Mouse (Mus musculus): Measurements from ENCODE around the gene Gm17655.
A peak's percentile ranks its signal among the peaks of the same experiment; 100 is the strongest.
"Not testable (repeated sequence)": the region's sequence is repeated elsewhere in the genome, so short reads cannot be mapped to it uniquely, and the experiment has no call there.

Gm17655 gene

DNA sequence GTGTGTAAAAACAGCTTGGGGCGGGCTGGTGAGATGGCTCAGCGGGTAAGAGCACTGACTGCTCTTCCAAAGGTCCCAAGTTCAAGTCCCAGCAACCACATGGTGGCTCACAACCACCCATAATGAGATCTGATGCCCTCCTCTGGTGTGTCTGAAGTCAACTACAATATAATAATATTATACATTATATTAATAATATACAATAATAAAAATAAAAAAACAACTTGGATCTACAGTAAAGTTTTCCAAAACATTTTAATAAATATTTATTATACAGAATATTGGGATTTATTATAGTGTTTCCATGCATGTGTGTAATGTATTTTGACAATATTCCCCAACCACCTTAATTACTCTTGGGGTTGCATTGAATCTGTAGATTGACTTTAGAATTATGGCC lies at the start of gene Gm17655:
Gene Gm17655, minus strand, starts transcription at position 101 of the 400 bp plus-strand sequence.
- not testable (repeated sequence) for DNase-seq

DNA sequence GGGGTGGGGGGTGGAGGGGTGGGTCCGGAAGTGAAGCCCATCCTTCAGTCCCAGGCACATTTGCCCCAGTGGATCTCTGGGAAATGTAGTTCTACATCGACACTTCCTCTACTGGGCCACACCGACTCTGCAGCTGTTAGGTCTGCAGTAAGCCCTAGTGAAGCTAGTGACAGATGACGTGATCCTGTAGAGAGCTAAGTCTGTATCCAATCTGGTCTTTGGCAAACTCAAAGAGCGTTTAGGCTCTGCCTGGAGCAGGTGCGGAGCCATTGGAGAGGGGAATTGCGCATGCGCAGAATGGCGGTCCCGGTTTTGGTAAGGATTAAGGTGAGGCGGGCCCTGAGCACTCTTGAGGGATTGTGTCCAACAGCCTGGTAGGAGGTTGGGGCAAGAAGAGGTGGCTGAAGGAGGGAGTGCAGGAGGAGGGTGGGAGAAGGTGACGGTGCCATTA lies 37.7 kb upstream of the Gm17655 start, which contains the start of gene Zfp605:
Gene Zfp605, plus strand, starts transcription at position 102 of the 451 bp plus-strand sequence.
- DNase-seq = peak; percentile 89

DNA sequence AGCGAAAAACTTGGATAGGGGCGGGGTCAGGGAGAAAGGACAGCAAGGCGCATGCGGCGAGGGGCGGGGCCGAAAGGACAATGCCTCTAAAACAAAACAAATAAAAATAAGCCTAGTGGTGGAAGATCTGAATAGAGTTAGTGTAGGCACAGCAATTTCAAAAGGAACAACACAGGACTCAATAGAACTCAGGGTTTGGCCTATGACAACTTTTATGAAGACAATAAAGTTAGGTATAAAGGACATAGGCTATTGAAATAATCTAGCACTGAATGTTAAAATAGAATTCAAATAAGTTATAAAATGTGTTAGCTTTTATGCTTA lies 36.0 kb upstream of the Gm17655 start:
- no peak for DNase-seq

DNA sequence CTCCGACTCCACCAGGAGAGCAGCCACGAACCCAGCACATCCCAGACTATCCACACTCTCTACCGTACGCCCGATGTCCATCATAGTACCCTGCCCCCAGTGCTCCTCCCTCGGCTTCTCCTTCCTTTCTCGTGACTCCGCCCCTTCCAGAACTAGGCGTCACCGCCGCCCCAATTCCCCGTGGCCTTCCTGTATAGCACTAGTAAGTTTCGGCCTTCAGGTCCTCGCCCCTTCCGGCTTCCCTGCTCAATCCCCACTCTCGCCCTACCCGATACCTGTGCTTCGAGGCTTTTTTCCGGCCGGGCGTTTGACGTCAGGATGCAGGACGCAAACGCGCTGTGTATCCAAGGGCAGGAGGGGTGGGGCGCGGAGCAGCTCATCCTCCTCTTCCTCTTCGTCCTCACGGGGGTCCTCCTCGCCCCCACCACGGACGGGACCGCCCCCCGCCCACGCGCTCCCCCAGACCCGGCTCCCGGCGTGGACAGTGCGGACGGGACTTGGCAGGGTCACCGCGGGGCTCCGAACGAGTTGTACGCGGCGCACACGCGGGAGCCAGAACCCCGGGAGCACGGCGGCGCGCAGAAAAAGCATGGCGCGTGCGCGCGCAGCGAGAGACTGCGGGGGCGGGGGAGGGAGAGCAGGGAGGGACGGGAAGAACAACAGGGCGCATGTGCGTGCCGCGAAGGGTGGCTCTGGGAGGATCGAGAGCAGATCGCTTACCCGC lies 35.4 kb upstream of the Gm17655 start, which contains the start of gene Gtpbp6:
Gene Gtpbp6, minus strand, starts transcription at position 617 of the 724 bp plus-strand sequence.
- DNase-seq = peak; percentile 98

DNA sequence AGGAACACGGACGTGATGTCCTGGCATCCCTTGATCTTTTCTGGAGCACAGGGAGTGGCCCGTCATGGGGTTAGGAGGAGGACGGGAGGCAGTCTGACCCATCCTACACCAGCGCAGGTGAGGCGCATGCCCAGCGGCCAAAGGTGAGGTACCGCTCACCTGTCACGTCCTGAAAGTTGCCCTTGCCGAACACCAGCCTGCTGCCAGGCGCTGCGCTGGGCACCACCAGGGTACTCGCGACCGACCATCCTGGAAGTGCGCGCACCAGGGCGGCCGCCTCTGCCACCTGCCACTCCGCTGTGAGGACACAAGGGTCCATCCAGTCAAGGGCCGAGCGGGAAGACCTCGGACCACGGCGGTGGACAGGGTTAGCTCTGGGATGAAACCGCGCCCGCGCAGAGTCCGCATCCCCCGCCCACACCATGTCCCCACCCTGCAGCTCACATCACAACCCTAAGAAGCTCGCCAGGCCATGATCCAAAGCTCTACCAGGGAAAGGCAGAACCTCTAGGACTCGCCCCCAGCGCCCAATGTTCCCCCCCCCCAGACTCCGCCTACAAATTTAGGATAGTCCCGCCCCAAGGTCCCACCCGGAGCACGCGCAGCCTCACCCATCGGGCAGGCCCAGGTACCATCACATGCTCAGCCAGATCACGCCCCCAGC lies 34.7 kb upstream of the Gm17655 start:
- DNase-seq = peak; percentile 47

DNA sequence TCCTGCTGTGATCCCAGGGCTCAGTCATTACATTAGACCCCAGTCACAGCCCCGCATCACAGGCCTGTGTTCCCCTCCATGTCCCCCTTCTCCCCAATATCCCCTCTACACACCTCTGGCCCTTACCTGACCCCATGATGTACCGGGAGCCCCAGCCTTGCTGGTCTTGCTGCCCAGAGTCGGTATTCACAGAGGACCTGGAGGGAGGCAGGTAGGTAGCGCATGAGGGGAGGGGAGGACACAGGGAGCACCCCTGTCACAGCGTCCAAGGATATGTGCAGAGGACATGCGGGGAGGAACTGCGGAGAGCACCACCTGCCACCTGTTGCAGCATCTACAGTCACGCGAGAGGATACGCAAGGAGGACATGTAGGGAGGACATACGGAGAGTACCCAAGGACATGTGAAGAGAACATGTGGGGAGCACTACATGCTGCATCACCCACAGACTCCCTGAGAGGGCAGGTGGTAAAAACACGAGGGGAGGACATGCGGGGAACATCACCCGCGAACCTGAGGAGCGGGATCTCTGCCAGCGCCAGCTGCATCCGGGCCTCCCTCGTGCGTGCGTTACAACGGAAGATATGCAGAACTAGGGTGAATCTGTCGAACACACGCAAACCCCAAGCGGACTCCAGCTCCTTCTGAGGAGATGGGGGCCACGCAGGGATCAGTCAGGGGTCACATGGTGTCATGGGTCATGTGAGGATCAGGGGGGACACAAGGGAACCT lies 34.0 kb upstream of the Gm17655 start:
- DNase-seq = no peak

DNA sequence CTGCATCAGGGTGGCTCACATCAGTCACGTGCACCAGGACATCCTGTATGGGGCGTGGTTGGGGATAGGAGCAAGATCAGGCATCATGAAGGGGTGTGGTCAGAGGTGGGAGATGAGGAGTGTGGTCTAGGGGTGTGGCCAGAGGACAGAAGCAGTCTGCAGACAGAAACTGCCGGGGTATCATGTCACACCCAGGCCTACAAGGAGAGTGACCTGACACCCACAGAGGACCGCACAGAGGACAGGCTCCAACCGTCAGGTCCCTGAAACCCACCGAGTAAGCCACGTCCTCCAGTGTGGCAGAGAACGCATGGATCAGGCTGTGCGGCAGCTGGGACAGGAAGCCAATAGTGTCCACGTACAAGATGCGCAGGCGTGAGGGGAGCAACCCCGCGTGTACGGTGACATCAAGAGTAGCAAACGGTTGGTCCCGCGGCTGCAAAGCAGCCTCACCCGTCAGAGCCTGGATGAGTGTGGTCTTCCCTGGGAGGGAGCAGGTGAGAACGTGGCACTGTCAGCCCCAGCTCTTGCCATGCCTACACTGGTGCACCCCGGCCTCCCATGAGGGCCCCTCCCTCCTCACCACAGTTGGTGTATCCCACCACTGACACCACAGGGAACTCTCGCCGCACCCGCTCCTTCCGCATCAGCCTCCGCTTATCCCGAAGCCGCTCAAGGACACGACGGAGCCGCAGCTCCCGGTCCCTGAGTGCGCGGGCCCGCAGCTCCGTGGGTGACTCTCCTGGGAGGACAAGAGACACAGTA lies 32.5 kb upstream of the Gm17655 start:
- peak; percentile 9 for DNase-seq

DNA sequence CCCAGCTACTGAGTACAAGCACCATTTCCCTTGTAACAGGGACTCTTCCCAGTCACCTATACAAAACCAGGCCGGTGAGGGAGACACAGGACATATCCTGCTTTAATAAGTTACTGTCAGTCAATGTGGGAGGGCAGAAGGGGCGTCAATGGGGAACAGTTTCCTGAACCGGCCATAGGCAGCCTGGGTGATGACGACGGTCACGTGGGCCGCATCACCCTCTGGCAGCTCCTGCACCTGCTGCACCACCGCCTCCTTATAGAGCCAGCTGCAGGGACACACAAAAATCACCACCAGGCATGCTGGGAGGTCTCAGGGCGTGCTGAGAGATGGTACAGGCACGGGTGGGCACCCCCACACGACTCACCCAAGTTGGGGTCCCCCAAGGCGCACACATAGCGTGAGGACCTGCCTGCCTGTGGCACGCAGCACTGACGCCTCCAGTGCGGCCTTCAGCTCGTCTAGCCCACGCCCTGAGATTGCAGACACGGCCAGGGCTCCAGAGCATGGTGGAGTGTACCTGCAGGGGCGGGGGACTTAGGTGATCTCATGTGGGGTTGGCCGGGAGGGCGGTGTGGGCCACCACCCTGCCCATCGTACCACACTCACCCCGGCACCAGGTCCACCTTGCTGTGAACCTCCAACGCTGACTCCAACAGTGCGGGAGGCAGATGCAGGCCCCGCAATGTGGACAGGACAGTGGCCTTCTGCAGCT lies 31.7 kb upstream of the Gm17655 start:
- DNase-seq = peak; percentile 6

DNA sequence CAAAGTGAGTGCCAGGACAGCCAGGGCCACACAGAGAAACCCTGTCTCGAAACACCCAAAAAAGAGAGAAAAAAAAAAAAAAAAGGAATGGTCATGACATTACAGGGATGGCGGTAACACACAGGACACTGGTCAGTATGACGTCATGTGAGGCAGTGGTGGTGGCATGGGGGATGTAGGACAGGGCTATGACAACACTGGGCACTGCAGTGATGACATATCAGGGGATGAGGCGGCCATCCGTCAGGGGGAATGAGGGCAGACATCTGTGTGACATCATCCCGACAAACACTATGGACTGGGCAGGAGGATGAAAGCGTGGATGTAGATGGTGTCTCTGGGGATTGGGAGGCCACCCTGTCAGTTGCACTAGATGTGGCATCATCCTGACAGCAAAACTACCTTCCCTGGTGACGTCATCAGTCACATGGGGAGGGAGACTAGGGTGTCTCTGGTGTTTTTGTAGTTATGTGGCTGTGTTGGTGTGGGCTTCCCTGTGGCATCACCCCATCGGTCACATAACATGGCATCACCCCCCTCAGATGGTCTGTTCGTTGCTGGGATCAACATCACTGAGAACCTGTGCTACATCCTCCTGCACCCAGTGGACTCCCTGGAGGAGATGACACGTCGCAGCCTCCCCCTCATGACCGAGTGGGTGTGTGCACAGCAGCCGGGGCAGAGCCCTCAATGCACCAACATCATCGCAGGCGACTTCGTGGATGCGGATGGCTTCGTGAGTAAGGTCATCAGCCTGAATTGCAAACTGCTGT lies 30.7 kb upstream of the Gm17655 start:
- peak; percentile 6 for DNase-seq

DNA sequence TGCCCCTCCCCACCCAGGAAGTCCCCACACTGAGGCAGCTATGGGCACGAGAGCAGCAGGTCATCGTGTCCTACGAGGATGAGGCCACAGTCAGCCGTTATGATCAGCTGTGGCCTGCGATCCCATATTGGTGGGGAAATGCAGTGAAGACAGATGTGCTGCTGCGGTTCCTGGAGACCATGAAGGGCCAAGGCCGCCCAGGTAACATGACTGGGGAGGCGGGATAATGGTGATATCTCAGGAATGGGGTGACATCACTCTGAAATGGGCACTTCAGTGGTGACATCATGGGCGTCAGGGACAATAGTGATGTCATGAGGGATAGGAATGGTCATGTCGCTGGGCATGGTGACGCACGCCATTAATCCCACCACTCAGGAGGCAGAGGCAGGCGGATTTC lies 30.1 kb upstream of the Gm17655 start:
- DNase-seq = no peak

DNA sequence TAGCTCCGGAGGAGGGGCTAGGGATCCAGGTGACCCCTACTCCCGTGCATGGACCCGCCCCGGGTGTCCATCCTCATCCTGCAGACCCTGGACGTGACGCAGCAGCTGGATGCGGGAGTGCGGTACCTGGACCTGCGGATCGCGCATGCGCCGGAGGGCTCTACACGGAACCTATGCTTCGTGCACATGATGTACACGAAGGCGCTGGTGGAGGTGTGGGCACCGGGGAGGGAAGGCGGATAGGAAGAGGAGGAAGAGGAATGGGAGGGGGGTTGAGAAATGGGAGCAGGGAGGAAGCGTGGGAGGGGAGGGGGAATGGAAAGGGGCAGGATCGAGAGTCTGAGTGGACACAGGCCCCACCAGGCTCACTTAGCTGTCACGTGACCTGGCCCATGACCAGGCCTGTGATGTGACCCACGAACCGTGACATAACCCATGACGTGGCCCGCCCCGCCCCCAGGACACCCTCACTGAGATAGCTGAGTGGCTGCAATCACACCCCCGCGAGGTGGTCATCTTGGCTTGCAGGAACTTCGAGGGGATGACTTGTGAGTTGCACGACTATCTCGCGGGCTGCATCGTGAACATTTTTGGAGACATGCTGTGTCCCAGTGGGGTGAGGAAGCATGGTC lies 29.5 kb upstream of the Gm17655 start:
- peak; percentile 58 for DNase-seq

DNA sequence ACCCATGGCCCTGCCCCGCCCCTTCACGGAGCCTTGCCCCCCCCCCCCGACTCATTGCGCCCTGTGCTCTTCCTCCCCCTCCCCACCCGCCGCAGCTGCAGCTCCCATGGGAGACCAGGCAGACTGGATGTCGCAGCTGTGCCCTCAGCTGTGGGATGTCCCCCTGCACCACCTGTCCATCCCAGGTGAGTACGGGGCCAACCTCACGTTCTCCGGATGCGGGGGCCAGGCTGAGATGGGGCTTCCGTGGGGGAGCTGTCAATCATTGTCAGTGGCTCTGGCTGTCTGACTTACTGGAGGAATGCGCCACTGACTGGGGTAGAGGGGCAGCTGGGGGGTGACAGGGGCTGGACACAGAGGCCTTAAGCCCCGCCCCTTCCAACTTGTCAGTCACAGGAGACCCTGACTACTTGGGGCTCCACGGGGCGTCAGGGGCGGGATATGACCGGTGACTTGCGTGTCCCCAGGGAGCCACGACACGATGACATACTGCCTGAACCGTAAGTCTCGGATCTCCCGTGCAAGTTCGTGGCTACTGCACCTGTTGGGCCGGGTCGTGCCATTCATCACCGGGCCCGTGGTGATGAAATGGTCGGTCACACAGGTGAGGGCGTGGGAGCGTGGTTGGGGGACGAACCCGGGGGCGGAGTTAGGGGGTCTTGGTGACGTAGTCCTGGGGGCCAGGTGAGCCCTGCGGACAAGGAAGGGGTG lies 28.8 kb upstream of the Gm17655 start:
- peak; percentile 75 for DNase-seq

DNA sequence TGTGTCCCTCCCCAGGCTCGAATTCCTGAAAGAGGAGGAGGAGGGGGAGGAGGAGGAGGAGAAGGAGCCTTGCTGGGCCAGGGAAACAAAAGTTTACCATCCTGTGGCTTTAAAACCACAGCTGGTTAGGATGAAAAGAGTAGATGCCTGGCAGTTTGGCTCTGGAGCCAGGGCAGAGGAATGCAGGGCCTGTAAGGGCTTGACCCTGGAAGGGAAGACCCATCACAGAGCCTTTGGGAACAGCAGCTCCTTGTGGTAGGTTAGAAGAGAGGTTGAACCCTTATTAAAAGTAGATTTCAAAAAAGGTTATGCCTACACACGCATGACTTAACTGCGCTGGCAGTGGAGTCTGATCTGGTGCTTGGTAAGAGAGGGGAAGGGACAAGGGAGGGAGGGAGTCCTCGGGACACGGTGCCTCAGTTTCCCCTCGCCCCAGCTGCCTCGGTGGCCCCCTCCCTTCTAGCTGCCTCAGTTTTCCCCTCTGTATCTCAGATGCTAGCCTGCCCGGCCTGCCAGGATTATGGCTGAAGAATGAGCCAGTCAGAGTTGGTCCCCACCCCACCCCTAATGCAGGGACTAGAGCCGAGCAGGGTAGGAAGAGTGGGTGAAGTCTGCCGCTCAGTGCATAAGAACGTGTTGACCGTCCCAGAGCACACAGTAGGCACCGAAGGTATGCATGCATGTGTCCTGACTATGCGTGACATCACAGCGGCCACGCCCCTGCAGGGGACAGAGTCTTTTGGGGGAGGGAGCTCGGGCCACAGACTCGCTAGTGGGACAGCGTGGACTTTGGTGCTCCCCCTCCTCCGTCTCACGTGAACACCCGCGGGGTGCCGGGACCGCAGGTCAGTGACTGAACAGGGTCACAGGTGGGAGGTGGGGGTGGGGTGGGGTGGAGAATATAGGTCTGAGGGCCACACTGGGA lies 27.6 kb upstream of the Gm17655 start, which contains the start of gene Plcxd1:
Gene Plcxd1, plus strand, starts transcription at position 314 of the 925 bp plus-strand sequence.
- peak; percentile 39 for DNase-seq

DNA sequence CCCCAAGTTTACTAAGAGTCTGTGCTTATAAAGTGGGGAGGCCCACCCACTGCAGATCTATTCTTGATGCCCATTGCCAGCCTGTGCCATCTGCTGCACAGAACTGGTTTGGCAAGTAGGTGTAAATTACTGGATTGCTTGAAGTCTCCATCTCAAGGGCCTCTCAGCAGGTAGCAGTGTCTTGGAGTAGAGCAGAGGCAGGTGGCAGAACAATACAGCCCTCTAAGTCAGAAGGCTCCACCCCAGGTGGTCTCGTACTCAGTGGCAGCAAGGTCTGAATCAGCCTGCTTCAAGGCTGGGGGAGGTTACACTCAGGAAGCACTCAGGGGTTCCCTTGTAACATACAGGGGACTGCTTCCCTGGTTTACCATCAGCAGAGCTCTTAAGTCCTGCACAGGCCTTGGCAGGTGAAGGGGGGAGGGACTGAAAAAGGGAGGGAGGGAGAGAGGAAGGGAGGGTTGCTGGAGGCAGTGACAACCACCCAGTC lies 26.7 kb upstream of the Gm17655 start:
- peak; percentile 60 for DNase-seq

DNA sequence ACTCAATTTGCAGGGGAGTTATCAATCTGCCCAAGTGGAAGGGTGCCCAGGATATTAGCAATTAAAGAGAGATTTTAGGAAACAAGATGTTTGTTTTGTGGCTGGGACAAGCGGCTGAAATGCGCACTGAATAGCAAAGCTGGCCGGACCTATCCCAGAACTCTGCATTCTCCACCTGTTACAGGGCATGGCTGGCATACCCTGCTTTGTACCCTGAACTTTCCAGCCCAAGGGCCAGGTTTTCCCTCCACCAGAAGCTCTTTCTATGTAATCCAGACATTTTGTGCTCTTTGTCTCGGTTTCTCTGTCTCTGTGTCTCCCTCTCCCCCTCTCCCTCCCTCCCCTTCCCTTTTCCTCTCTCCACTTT lies 22.5 kb upstream of the Gm17655 start:
- DNase-seq = no peak

DNA sequence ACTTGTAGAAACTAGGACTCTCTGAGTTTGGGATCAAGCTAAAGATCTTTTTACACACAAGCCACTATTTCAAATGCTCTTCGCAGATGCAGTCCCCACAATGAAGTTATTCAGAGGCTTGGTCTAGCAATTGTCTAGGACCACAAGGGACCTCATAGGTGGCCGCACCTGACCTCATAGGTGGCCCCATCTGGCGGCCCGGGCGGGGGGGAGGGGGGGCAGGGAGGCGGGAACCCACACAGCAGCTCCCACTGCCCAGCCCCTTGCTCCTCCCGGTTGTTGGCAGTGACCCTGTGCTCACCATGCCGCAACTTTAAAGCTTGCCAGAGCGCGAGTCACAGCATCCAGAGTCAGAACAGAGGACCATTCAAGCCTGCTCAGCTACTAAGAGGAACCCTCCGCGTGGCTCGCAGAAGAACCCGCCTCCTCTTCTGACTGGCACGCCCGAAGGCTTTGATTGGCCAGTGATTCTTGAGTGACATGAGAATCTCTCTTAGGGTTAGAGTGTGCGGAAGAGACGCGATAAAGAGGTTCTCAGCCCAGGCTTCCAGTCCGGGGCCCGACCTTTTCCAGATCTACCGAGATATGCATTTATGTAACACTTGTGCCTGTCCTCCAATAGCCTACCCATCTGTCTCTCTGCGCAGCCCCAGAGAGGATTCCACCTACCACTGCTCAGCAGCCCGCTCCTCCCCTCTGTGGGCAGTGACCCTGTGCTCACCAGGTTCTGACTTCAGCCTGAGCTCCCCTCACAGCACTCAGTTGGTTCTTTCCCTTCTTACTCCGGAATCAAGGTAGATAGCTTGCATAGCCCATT lies 21.9 kb upstream of the Gm17655 start, which contains the start of gene Gm35315:
Gene Gm35315, minus strand, starts transcription at position 391 of the 817 bp plus-strand sequence.
- DNase-seq = peak; percentile 92

DNA sequence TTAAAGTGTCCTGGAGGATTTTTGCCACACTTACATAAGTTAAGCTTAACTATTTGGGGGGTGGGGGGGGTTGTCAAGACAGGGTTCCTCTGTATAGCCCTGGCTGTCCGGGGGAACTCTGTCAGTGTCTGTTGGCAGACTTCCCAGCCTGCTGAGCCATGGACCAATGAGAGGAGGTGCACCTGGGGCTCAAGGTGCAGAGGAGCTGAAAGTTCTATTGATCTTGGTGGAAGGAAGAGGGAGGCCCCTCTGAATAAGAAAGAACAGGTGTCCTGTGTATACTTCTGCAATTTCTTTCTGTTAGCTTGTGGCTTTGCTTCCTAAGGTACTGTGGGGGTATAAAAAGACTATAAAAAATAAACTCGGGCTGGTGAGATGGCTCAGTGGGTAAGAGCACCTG lies 19.2 kb upstream of the Gm17655 start:
- peak; percentile 75 for DNase-seq
